Mouse (Mus musculus): ENCODE measurements around the gene C1qc. TPM values are rescaled to one million over a fixed set of nuclear protein-coding genes. Genes with fewer than 3 reads are reported as not detected.

Gene C1qc
- 1 to 10 TPM; 5.3 to 8.2 TPM for total RNA-seq (2023)

DNA sequence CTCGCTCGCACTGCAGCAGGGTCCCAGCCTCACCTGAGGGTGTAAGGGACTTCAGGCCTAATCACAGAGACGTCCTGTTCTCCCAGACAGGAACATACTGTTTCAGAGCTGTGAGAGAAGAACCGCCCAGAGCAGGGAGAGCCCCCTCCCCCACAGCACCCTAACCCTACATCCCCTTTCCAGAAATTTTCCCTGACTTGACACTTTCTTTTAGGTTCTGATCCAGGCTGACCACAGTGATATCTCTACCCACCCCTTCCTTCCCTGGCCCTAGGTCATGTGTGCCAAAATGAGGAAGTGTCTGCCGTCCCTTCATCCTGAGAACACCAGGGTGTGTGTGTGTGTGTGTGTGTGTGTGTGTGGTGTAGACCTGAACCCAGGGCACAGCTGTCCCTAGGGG, at the start of gene C1qc:
Gene C1qc, minus strand, starts transcription at position 255 of the 400 bp plus-strand sequence.

DNA sequence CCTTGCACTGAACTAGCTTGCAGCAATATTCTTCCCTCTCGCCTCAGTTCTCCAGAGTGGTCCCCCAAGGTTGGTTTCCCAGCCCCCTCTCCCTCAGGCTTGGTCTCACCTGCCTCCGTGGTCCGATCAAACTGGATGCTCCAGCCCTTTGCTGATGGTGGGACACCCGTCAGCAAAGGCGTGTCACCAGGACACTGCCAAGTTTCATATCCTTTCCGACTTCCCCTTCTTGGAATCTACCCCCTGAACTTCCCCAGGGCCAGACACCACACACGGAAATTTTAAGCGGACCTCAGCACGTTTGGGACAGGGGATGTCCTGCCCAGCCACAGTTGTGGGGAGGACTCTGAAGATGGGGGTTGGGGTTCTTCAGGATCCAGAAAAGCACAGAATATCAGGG, 5.8 kb upstream of the C1qc start, which contains the start of gene C1qa:
Gene C1qa, minus strand, starts transcription at position 167 of the 400 bp plus-strand sequence.

DNA sequence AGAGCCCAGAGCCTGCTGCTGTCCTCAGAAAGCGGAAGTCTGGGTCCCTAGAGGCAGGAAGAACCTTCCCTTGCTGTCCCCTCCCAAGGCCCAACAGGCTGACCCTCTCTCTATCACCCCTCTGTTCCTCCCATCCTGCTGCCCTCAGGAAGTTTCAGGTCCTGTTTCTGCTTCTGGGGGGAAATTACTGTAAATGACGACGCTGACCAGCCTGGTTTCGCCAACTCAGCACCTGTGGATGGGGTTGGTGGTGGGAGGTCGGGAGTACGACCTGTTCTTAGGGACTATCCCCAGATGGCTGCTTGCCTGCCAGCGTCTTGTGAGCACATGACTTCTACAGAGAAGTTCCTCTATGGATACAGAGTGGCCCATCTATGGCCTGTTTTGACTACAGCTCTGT, 6.8 kb downstream of the C1qc start, which contains the start of gene C1qb:
Gene C1qb, minus strand, starts transcription at position 87 of the 400 bp plus-strand sequence.

Other genes starting within 250 kb of the C1qc start
- under 1 TPM; 0.39 to 0.58 TPM for gene Ephb2, start 57.1 kb downstream of the C1qc start, total RNA-seq (2023)
- 10 to 100 TPM in 1 of 2 experiments, 1 to 10 TPM in 1; 7.0 to 10.1 TPM for gene C1qb, start 6.9 kb downstream of the C1qc start, total RNA-seq (2023)
- 10 to 100 TPM in 1 of 2 experiments, 1 to 10 TPM in 1; 6.4 to 12.7 TPM for gene C1qa, start 5.7 kb upstream of the C1qc start, total RNA-seq (2023)
- not detected for gene Epha8, start 63.8 kb upstream of the C1qc start, total RNA-seq (2023)
- gene Zbtb40, start 155.7 kb upstream of the C1qc start, total RNA-seq (2023) = 10 to 100 TPM; 28.7 to 29.6 TPM